Mouse (Mus musculus): Measurements from ENCODE around the gene Trub1. TPM values are rescaled to one million over a fixed set of nuclear protein-coding genes. Genes with fewer than 3 reads are reported as not detected.

Trub1 gene
- polyA plus RNA-seq (2017; shearing (Covaris generic)), result 20.5 TPM

DNA sequence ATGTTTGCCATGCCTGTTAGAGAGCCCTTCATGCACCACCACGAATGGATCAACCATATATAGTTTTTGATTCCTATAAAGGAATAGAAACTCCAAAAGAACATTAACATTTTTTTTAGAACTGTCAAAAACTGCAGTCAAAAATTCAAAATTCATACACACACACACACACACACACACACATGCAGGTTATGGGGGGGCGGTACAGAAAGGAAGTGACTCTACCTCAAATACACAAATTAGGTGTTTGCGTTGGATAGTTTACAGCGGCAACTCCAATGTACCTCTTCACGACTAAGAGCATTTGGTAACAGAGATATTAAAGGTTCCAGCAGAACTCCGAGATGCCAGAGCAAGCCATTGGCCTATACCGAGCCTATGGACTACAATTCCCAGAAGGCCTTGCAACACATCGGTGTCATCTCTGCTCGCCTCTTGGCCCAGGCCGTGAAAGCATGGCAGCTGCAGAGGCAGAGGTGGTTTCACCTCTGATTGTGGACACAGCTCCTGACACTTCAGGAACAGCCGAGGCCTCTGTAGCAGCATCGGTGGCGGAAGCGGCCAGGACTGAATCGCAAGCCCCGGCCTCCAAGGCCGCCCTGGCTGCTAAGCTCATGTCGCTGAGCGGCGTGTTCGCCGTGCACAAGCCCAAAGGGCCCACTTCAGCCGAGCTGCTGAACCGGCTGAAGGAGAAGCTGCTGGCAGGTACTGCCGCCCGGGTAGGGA is at the start of gene Trub1:
Gene Trub1 (plus strand): TSS at position 421 of the 726 bp plus-strand sequence.

Other genes starting within 250 kb of the Trub1 start
- gene Ablim1, start 138.0 kb upstream of the Trub1 start, polyA plus RNA-seq (2017; shearing (Covaris generic)), result 723 TPM
- 31.5 TPM for gene Fam160b1, start 92.2 kb upstream of the Trub1 start, polyA plus RNA-seq (2017; shearing (Covaris generic))
- gene Atrnl1, start 158.1 kb downstream of the Trub1 start, polyA plus RNA-seq (2017; shearing (Covaris generic)), result 1.2 TPM